ENCODE assay signal across 8 mouse cellular contexts in genomic region chr11:35797751-35798494, GRCm38 (mm10). TPM values are rescaled to one million over a fixed set of nuclear protein-coding genes. Genes with fewer than 3 reads are reported as not detected.
DNase-seq lines count a peak whose midpoint lies in the region; ATAC-seq and TF ChIP-seq lines count a peak whose summit lies in the region.

No protein-coding gene starts in this region.

- H3K9ac ChIP-seq in lung, embryonic 15.5 days: no peak overlapping the region
- H3K9ac ChIP-seq in hindbrain, embryonic 15.5 days: peak overlapping the region; percentile 84
- H3K9ac ChIP-seq in liver, embryonic 13.5 days: no peak overlapping the region

- TF ChIP-seq CTCF in lung, adult 2 months (IDR thresholded peaks at IDR 0.05; ENCODE audit: insufficient read depth, low read length): no peak

- H3K4me2 ChIP-seq in lung, embryonic 15.5 days: peak overlapping the region; percentile 50
- H3K4me2 ChIP-seq in hindbrain, embryonic 15.5 days: peak overlapping the region; percentile 80
- peak overlapping the region; percentile 35 for H3K4me2 ChIP-seq in liver, embryonic 13.5 days

- DNase-seq in lung, adult 2 months: no peak
- peak; percentile 21 for DNase-seq in embryo, embryonic 10 days (ENCODE audit: low spot score)
- DNase-seq in liver, embryonic 13.5 days: no peak
- peak; percentile 2 for DNase-seq in splenic B cell, adult 2 months (ENCODE audit: low read depth, low spot score)
- no peak for DNase-seq in yolk sac, embryonic 10.5 days (ENCODE audit: low spot score)
- no peak for DNase-seq in adrenal gland, adult 18-20 months (ENCODE audit: low spot score in 2 of 2)

- no peak for TF ChIP-seq POLR2A in lung, adult 2 months (IDR thresholded peaks at IDR 0.05; ENCODE audit: borderline replicate concordance, extremely low read depth, low read depth, low read length)

- no peaks in the 10 kb centered on the region for H3K36me3 ChIP-seq in lung, embryonic 15.5 days
- H3K36me3 ChIP-seq in hindbrain, embryonic 15.5 days: no peaks in the 10 kb centered on the region
- H3K36me3 ChIP-seq in liver, embryonic 13.5 days: no peaks in the 10 kb centered on the region
- H3K36me3 ChIP-seq in splenic B cell, adult 2 months (ENCODE audit: control insufficient read depth, insufficient read depth, low read length, poor library complexity, severe bottlenecking): no peaks in the 10 kb centered on the region

- peaks cover 10% of the 10 kb centered on the region for H3K4me1 ChIP-seq in lung, embryonic 15.5 days
- H3K4me1 ChIP-seq in lung, adult 2 months (ENCODE audit: control insufficient read depth, insufficient read depth, low read length): no peaks in the 10 kb centered on the region
- H3K4me1 ChIP-seq in hindbrain, embryonic 15.5 days (replicated peaks): peaks cover 28% of the 10 kb centered on the region
- H3K4me1 ChIP-seq in liver, embryonic 13.5 days (replicated peaks): peaks cover 9% of the 10 kb centered on the region

- 5% methylated on average over 82 of the region's 86 CpGs for WGBS in lung, embryonic 15.5 days
- 7% methylated on average over 66 of the region's 86 CpGs for WGBS in lung, adult 2 months
- WGBS in hindbrain, embryonic 15.5 days: 2% methylated on average over 75 of the region's 86 CpGs
- WGBS in liver, embryonic 13.5 days (ENCODE audit: insufficient replicate concordance): 5% methylated on average over 59 of the region's 86 CpGs

- peaks cover 57% of the 10 kb centered on the region for H3K27me3 ChIP-seq in lung, embryonic 15.5 days
- 0 out of 2 replicates have a peak, but pooled peaks cover 7% of the 10 kb centered on the region for H3K27me3 ChIP-seq in hindbrain, embryonic 15.5 days
- H3K27me3 ChIP-seq in liver, embryonic 13.5 days: peaks cover 64% of the 10 kb centered on the region
- H3K27me3 ChIP-seq in splenic B cell, adult 2 months (ENCODE audit: control insufficient read depth, insufficient read depth, low read length, poor library complexity, severe bottlenecking): no peaks in the 10 kb centered on the region; the same call in 1 of the 2 replicates

- no peak for ATAC-seq in lung, embryonic 15.5 days (ENCODE audit: borderline replicate concordance, extremely low read depth, low FRiP score, low TSS enrichment)
- peak; percentile 80 for ATAC-seq in hindbrain, embryonic 15.5 days (ENCODE audit: low FRiP score, low read depth)
- ATAC-seq in liver, embryonic 13.5 days (ENCODE audit: low read depth): no peak

- peak overlapping the region; percentile 25 for H3K4me3 ChIP-seq in lung, embryonic 15.5 days
- H3K4me3 ChIP-seq in lung, adult 2 months (replicated peaks; ENCODE audit: extremely low read depth, low read depth, low read length): no peak overlapping the region
- peak overlapping the region; percentile 73 for H3K4me3 ChIP-seq in hindbrain, embryonic 15.5 days
- peak overlapping the region; percentile 29 for H3K4me3 ChIP-seq in liver, embryonic 13.5 days (replicated peaks)

- no peaks in the 10 kb centered on the region for H3K9me3 ChIP-seq in lung, embryonic 15.5 days
- no peaks in the 10 kb centered on the region for H3K9me3 ChIP-seq in hindbrain, embryonic 15.5 days
- no peaks in the 10 kb centered on the region for H3K9me3 ChIP-seq in liver, embryonic 13.5 days (replicated peaks)

- H3K27ac ChIP-seq in lung, embryonic 15.5 days: no peak overlapping the region
- H3K27ac ChIP-seq in hindbrain, embryonic 15.5 days (replicated peaks): peak overlapping the region; percentile 92
- no peak overlapping the region for H3K27ac ChIP-seq in liver, embryonic 13.5 days

RNA-seq across cellular contexts. Expression of gene Fbll1, which starts 0.8 kb away (rescaled TPM):
- polyA plus RNA-seq in lung, embryonic 15.5 days (2015; fragmentation: Nextera tagmentation; extraction: Ambion mirVana): 0.10 and 0.22 TPM in 2 replicates
- polyA plus RNA-seq in lung, adult 2 months (2012; rRNA removed): not detected in 2 replicates
- 27.7 and 30.9 TPM in 2 replicates for polyA plus RNA-seq in hindbrain, embryonic 15.5 days (2015; fragmentation: Nextera tagmentation; extraction: Ambion mirVana)
- polyA plus RNA-seq in liver, embryonic 13.5 days (2015; fragmentation: Nextera tagmentation; extraction: Ambion mirVana): not detected in 2 replicates
- under 1 TPM; 0.32 to 0.46 TPM for total RNA-seq in adrenal gland, adult 18-20 months (2021)

RNA-seq across cellular contexts. Expression of gene Pank3, which starts 28.6 kb away (rescaled TPM):
- 13.4 and 13.7 TPM in 2 replicates for polyA plus RNA-seq in lung, embryonic 15.5 days (2015; fragmentation: Nextera tagmentation; extraction: Ambion mirVana)
- 5.5 and 8.8 TPM in 2 replicates for polyA plus RNA-seq in lung, adult 2 months (2012; rRNA removed)
- polyA plus RNA-seq in hindbrain, embryonic 15.5 days (2015; fragmentation: Nextera tagmentation; extraction: Ambion mirVana): 20.4 and 21.3 TPM in 2 replicates
- 4.1 and 5.1 TPM in 2 replicates for polyA plus RNA-seq in liver, embryonic 13.5 days (2015; fragmentation: Nextera tagmentation; extraction: Ambion mirVana)
- total RNA-seq in adrenal gland, adult 18-20 months (2021): 10 to 100 TPM; 70.0 to 83.8 TPM

RNA-seq across cellular contexts. Expression of gene Rars, which starts 36.4 kb away (rescaled TPM):
- 80.7 and 81.8 TPM in 2 replicates for polyA plus RNA-seq in lung, embryonic 15.5 days (2015; fragmentation: Nextera tagmentation; extraction: Ambion mirVana)
- 6.2 and 12.3 TPM in 2 replicates for polyA plus RNA-seq in lung, adult 2 months (2012; rRNA removed)
- 64.0 and 67.0 TPM in 2 replicates for polyA plus RNA-seq in hindbrain, embryonic 15.5 days (2015; fragmentation: Nextera tagmentation; extraction: Ambion mirVana)
- 69.3 and 82.9 TPM in 2 replicates for polyA plus RNA-seq in liver, embryonic 13.5 days (2015; fragmentation: Nextera tagmentation; extraction: Ambion mirVana)
- 10 to 100 TPM; 62.2 to 67.7 TPM for total RNA-seq in adrenal gland, adult 18-20 months (2021)

Comparison
In these comparisons a context has a peak if more than half of its experiments do, and no peak if none do; other contexts are left out.
1. DNase-seq: peak in embryo, embryonic 10 days (single experiment) and splenic B cell, adult 2 months (single experiment); none in lung, adult 2 months (single experiment), liver, embryonic 13.5 days (single experiment), yolk sac, embryonic 10.5 days (single experiment) and adrenal gland, adult 18-20 months (0 of 2).
2. RNA of gene Fbll1, which starts 0.8 kb away (polyA plus RNA-seq): 27.7 to 30.9 TPM in hindbrain, embryonic 15.5 days; 0.10 to 0.22 TPM in lung, embryonic 15.5 days, not detected in lung, adult 2 months and not detected in liver, embryonic 13.5 days; every median in the first group is over 10 times any median in the second.
3. Peak in every context shown above with its lines, with median percentiles within 50 percentile points of each other: H3K4me2 ChIP-seq.